Mouse (Mus musculus) hindbrain, embryonic 12.5 days (tissue): Measurements from ENCODE around the gene Tmem104. TPM values are rescaled to one million over a fixed set of nuclear protein-coding genes. Genes with fewer than 3 reads are reported as not detected.

Experiments
- ATAC-seq: fragments of 200-750 bp; cut with Nextera tagmentation; 2 replicates; pipeline ENCODE4 v1.8.0; 2017; ENCODE audit warnings: moderate TSS enrichment; ENCODE audit not compliant: low FRiP score
- H3K27ac ChIP-seq: fragments of 300-500 bp; sonication (generic); 2 replicates; pipeline ENCODE4 v1.5.1; 2016; ENCODE audit warnings: mild to moderate bottlenecking
- H3K27me3 ChIP-seq: fragments of 300-500 bp; sonication (generic); 2 replicates; pipeline ENCODE4 v1.6.1; 2016; ENCODE audit warnings: mild to moderate bottlenecking
- H3K36me3 ChIP-seq: fragments of 300-500 bp; sonication (generic); 2 replicates; pipeline ENCODE4 v1.6.1; 2016; ENCODE audit warnings: mild to moderate bottlenecking
- H3K4me1 ChIP-seq: fragments of 300-500 bp; sonication (generic); 2 replicates; pipeline ENCODE4 v1.6.1; 2016
- H3K4me2 ChIP-seq: fragments of 300-500 bp; sonication (generic); replicated peaks from 2 replicates; pipeline ENCODE4 v1.6.1; 2016; ENCODE audit warnings: mild to moderate bottlenecking
- H3K4me3 ChIP-seq: fragments of 300-500 bp; sonication (generic); 2 replicates; pipeline ENCODE4 v1.5.1; 2016; ENCODE audit warnings: mild to moderate bottlenecking
- H3K9ac ChIP-seq: fragments of 300-500 bp; sonication (generic); 2 replicates; pipeline ENCODE4 v1.6.1; 2016; ENCODE audit warnings: mild to moderate bottlenecking, moderate library complexity
- H3K9me3 ChIP-seq: fragments of 300-500 bp; sonication (generic); replicated peaks from 2 replicates; pipeline ENCODE4 v1.6.1; 2016; ENCODE audit warnings: mild to moderate bottlenecking
- WGBS: fragments of 180-500 bp; shearing (Covaris S2); methylation state at CpG from one replicate; pipeline ENCODE4 v1.1.7; 2016; 5-methylcytosine and 5-hydroxymethylcytosine counted together
- polyA plus RNA-seq: library from polyadenylated mRNA; unstranded; fragments of >200 nt; fragmentation: Nextera tagmentation; extraction: Ambion mirVana; gene quantifications from 2 replicates; pipeline ENCODE4 v1.2.1, GENCODE M21; 2016

Tmem104 gene
- polyA plus RNA-seq, 1 experiment from 2014 or later = 10.4 TPM

GRCm38 (mm10) chr11:115283891-115284620, 96.8 kb downstream of the Tmem104 start:
- 86% methylated on average over 12 of the region's 12 CpGs for WGBS
- H3K9me3 ChIP-seq = no peaks in the 10 kb centered on the region

GRCm38 (mm10) chr11:115285282-115285681, 98.0 kb downstream of the Tmem104 start:
- Histone ChIP-seq H3K9ac (no peak overlapping the region), H3K27me3 (no peaks in the 10 kb centered on the region), H3K27ac (no peak overlapping the region), H3K4me1 (no peaks in the 10 kb centered on the region; the same call in 1 of the 2 replicates), H3K36me3 (no peaks in the 10 kb centered on the region), H3K9me3 (no peaks in the 10 kb centered on the region), H3K4me2 (no peak overlapping the region), H3K4me3 (no peak overlapping the region)
- ATAC-seq = no peak
- 75% methylated on average over 4 of the region's 4 CpGs for WGBS

More at GRCm38 (mm10) chr11:115283891-115284620, 96.8 kb downstream of the Tmem104 start:
- Histone ChIP-seq H3K9ac (no peak overlapping the region), H3K27me3 (no peaks in the 10 kb centered on the region), H3K36me3 (no peaks in the 10 kb centered on the region), H3K4me1 (no peaks in the 10 kb centered on the region; the same call in 1 of the 2 replicates), H3K4me3 (no peak overlapping the region), H3K4me2 (no peak overlapping the region), H3K27ac (no peak overlapping the region)
- no peak for ATAC-seq

DNA sequence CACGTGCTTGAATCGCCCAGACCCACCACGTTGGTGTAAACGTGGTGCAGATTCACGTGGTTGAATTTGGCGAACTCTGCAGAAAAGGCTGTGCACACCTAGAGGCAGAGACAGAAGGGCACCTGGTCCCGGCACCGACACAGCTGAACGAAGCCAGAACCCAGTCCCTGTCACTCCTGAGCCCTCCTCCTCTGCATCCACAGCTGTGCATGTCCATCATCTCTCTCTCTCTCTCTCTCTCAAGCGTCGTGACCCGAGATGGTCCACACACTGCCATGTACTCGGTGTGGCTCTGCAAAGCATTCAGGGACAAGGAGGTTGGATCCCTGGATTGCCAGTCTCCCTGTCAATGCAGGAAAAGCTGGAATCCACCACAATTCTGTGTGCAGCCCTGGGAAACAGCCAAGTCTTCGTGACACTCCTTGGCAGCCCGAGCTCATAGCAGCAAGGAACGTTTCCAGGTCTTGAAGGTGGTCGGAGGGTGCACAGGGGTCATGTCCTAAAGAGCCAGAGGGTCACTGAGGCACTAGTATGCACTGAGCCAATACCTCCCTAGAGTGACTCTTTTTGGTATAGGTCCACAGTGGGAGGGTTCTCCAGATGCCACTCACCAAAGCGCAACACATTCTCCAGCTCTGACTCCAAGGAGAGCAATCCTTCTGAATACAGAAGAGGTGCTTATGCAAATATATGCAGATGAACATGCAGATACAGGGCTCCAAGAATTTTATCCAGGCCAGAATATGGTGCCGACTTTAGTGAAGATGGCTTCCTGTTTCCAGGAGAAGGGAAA, 99.1 kb downstream of the Tmem104 start:
- no peak for ATAC-seq
- 76% methylated on average over 19 of the region's 19 CpGs for WGBS

DNA sequence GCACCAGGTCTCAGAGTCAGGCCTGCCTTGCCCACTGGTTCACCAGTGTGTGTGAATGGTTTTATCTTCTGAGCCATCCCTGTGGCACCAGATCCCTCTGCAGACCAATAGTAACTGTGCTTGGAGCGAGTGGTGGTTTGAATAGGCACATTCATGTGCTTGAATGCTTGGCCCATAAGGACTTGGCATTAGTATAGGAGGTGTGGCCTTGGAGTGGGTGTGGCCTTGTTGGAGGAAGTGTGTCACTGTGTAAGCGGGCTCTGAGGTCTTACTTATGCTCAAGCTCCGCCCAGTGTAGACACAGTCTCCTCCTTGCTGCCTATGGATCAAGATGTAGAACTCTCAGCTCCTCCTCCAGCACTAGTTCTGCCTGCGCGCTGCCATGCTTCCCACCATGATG, 100.1 kb downstream of the Tmem104 start:
- WGBS = 81% methylated on average over 5 of the region's 5 CpGs

More for the DNA sequence above, 99.1 kb downstream of the Tmem104 start:
- Histone ChIP-seq H3K9me3 (no peaks in the 10 kb centered on the region), H3K27me3 (no peaks in the 10 kb centered on the region), H3K36me3 (no peaks in the 10 kb centered on the region), H3K4me3 (no peak overlapping the region), H3K27ac (no peak overlapping the region), H3K4me1 (no peaks in the 10 kb centered on the region; the same call in 1 of the 2 replicates), H3K9ac (no peak overlapping the region), H3K4me2 (no peak overlapping the region)

GRCm38 (mm10) chr11:115288305-115288704, 101.0 kb downstream of the Tmem104 start:
- Histone ChIP-seq H3K4me1 (no peaks in the 10 kb centered on the region; the same call in 1 of the 2 replicates), H3K4me3 (no peak overlapping the region), H3K27me3 (no peaks in the 10 kb centered on the region), H3K27ac (no peak overlapping the region), H3K9me3 (no peaks in the 10 kb centered on the region), H3K9ac (no peak overlapping the region), H3K36me3 (no peaks in the 10 kb centered on the region), H3K4me2 (no peak overlapping the region)
- no peak for ATAC-seq
- WGBS = 90% methylated on average over 2 of the region's 2 CpGs

More for the DNA sequence above, 100.1 kb downstream of the Tmem104 start:
- H3K36me3 ChIP-seq = no peaks in the 10 kb centered on the region
- H3K4me3 ChIP-seq = no peak overlapping the region
- H3K4me1 ChIP-seq = no peaks in the 10 kb centered on the region; the same call in 1 of the 2 replicates
- ATAC-seq = no peak
- no peaks in the 10 kb centered on the region for H3K27me3 ChIP-seq
- no peak overlapping the region for H3K9ac ChIP-seq
- no peak overlapping the region for H3K4me2 ChIP-seq
- no peaks in the 10 kb centered on the region for H3K9me3 ChIP-seq
- no peak overlapping the region for H3K27ac ChIP-seq

DNA sequence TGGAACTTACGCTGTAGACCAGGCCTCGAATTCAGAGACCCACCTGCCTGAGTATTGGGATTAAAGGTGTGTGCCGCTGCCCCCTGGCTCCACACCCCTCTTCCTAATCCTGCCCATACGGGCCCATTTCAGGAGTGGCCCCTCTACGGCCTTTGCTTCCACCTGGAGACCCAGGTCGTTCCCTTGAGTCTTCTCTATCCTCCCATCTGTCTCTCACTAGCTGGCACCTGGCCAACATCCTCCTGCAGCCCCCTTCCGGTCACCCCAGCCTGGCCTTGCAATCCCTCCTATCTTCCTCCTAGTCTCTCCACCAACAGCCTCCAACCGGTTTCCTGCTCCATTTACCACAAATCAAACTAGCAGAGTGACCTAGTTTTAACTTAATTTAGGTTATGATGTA, 102.6 kb downstream of the Tmem104 start:
- Histone ChIP-seq H3K9me3 (no peaks in the 10 kb centered on the region), H3K9ac (no peak overlapping the region), H3K4me3 (no peak overlapping the region), H3K27me3 (no peaks in the 10 kb centered on the region), H3K4me2 (no peak overlapping the region), H3K27ac (no peak overlapping the region), H3K36me3 (no peaks in the 10 kb centered on the region), H3K4me1 (no peaks in the 10 kb centered on the region; the same call in 1 of the 2 replicates)
- no peak for ATAC-seq
- 84% methylated on average over 8 of the region's 8 CpGs for WGBS

DNA sequence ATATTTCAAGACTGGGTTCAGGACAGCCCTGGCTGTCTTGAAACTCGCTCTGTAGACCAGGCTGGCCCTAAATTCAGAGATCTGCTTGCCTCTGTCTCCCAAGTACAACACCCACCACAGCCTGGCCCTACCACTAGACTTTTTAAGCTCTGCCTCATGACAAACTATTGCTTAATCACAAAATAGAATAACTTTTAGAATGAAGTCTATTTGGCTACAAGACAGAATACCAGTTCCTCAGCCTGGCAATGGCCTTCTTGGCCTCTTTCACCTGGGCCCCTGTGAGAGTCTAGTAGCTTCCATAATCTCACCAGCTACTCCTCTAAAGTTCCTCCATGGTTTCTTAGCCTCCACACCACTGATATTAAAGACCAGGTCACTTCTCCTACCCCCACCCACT, 103.0 kb downstream of the Tmem104 start:
- H3K27ac ChIP-seq = no peak overlapping the region
- no peaks in the 10 kb centered on the region; the same call in 1 of the 2 replicates for H3K4me1 ChIP-seq
- WGBS = 100% methylated on average over 1 of the region's 1 CpGs
- no peak for ATAC-seq
- no peaks in the 10 kb centered on the region for H3K9me3 ChIP-seq
- no peaks in the 10 kb centered on the region for H3K27me3 ChIP-seq
- no peaks in the 10 kb centered on the region for H3K36me3 ChIP-seq
- no peak overlapping the region for H3K9ac ChIP-seq
- H3K4me3 ChIP-seq = no peak overlapping the region
- H3K4me2 ChIP-seq = no peak overlapping the region

GRCm38 (mm10) chr11:115290919-115291318, 103.6 kb downstream of the Tmem104 start:
- Histone ChIP-seq H3K9ac (no peak overlapping the region), H3K4me3 (no peak overlapping the region), H3K36me3 (no peaks in the 10 kb centered on the region), H3K4me2 (no peak overlapping the region), H3K27me3 (peaks cover 5% of the 10 kb centered on the region; the same call in 1 of the 2 replicates), H3K9me3 (no peaks in the 10 kb centered on the region), H3K4me1 (no peaks in the 10 kb centered on the region; the same call in 1 of the 2 replicates), H3K27ac (no peak overlapping the region)
- 88% methylated on average over 6 of the region's 6 CpGs for WGBS
- ATAC-seq = no peak

DNA sequence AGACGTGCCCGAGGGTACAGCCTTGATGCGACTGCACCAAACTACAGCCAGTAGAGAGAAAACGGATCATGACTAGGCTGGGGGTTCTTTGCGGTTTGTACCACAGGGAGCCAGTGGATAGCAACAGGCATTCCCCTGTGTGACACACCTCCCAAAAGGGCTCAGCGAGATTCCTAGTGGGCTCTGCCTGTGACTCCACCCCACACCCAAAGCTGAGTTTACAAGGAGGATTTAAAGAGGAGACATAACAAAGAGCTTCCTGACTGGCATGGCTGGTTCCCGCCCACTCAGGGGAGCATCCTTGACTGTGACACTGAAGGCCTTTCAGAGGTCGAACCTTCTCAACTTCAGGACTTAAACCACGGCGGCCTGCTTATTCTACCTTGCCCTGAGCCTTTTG, 104.2 kb downstream of the Tmem104 start:
- Histone ChIP-seq H3K4me3 (no peak overlapping the region), H3K4me1 (no peaks in the 10 kb centered on the region; the same call in 1 of the 2 replicates), H3K36me3 (no peaks in the 10 kb centered on the region), H3K4me2 (no peak overlapping the region), H3K27ac (no peak overlapping the region), H3K9ac (no peak overlapping the region), H3K27me3 (peaks cover 10% of the 10 kb centered on the region), H3K9me3 (no peaks in the 10 kb centered on the region)
- WGBS = 76% methylated on average over 10 of the region's 10 CpGs
- ATAC-seq = no peak

DNA sequence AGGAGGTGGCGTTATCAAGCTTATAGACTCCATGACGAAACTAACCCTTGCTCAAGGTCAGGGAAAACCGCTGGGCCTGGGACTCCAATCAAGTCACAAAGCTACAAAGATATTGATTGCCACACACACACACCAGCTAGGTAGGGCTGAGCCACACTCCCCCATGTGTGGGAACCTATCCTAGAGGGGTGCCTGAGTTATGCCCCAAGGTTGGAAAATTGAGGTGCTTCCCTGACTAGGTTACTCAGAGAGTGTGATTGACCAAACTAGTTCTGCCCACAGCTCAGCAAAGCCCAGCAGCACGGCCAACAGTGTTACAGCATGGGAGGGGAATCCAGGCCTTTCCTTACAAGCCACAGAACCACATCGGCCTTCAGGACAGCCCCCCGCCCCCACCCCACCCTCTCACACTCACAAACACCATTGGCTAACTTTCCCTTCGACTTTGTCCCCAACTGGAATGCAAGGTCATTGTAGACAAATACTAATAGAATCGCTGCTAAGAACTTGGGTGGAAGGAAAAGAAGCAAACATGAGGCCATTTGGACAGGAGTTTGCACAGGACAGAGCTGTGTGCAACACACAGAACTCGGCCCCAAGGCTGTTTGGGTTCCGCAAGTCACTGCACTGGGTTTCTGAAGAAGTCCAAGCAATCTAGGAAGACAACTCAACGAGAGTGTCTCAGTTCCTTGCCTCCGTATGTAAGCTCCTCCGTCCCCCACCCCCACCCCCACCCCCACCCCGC, 105.5 kb downstream of the Tmem104 start:
- WGBS = 73% methylated on average over 14 of the region's 14 CpGs
- no peak for ATAC-seq
- H3K9me3 ChIP-seq = no peaks in the 10 kb centered on the region

GRCm38 (mm10) chr11:115295939-115296338, 108.7 kb downstream of the Tmem104 start:
- 92% methylated on average over 11 of the region's 11 CpGs for WGBS
- peaks cover 37% of the 10 kb centered on the region for H3K27me3 ChIP-seq
- no peak overlapping the region for H3K27ac ChIP-seq
- H3K9ac ChIP-seq = no peak overlapping the region
- H3K4me2 ChIP-seq = no peak overlapping the region
- peaks cover 6% of the 10 kb centered on the region; the same call in 1 of the 2 replicates for H3K4me1 ChIP-seq
- no peaks in the 10 kb centered on the region for H3K36me3 ChIP-seq
- H3K9me3 ChIP-seq = no peaks in the 10 kb centered on the region
- no peak for ATAC-seq
- H3K4me3 ChIP-seq = no peak overlapping the region

More for the DNA sequence above, 105.5 kb downstream of the Tmem104 start:
- no peak overlapping the region for H3K9ac ChIP-seq
- no peak overlapping the region for H3K4me3 ChIP-seq
- no peaks in the 10 kb centered on the region for H3K36me3 ChIP-seq
- no peak overlapping the region for H3K27ac ChIP-seq
- H3K4me1 ChIP-seq = peaks cover 6% of the 10 kb centered on the region; the same call in 1 of the 2 replicates
- peaks cover 21% of the 10 kb centered on the region for H3K27me3 ChIP-seq
- no peak overlapping the region for H3K4me2 ChIP-seq
